In the genomic region with DNA sequence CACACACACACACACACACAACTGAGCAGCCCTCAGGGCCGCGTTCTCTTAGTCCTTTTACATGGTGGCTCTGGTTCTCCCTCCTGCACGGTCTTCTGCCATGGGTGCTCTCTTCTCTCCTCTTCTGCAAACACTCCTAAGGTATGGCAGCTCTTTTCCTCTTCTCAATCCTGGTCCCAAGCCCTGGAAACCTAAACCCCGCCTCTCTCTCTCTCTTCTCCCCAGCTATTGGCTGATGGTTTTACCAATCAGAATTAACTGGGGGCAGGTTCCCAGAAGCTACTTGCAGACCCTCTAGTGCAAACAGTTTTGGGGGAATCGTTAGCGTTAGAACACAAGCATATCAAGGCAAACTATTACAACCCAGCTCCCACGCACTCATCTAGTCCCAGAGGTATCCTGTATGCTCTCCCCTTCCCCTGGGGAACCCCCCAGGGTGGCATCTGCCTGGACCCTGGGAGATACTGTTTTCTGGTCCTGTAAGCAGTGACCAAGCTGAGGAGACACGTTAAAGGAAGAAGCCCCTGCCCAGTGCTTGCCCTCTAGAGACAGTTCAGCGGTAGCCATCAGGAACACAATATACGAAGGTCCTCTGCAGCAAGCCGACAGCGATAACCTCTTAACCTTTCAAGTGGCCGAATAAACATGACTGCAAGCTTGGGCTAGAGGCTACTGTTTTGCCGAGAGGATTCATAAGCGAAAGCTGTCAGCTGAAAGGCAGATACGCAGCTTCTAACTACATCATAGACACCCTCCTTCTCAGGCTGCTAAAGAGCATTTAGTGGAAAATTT, we compare ENCODE assay signal across 9 mouse cellular contexts. TPM values are rescaled to one million over a fixed set of nuclear protein-coding genes. Genes with fewer than 3 reads are reported as not detected.
DNase-seq lines count a peak whose midpoint lies in the region; ATAC-seq lines count a peak whose summit lies in the region.
"Had no signal": no experiment of that assay in that cellular context is flagged by ENCODE, and none has a peak within 500 bp of the region (broad histone marks: within the 10 kb centered on the region; RNA-seq: fewer than 3 reads in every experiment).

No protein-coding gene starts in this region.

- H3K27me3 ChIP-seq in heart, embryonic 14.5 days (ENCODE audit: control insufficient read depth, insufficient read depth, low read length) = no peaks in the 10 kb centered on the region
- H3K27me3 ChIP-seq in forebrain, embryonic 11.5 days (ENCODE audit: control insufficient read depth, insufficient read depth, low read length) = no peaks in the 10 kb centered on the region
- H3K27me3 ChIP-seq in neural tube, embryonic 11.5 days (ENCODE audit: control insufficient read depth, insufficient read depth, low read length) = no peaks in the 10 kb centered on the region

- DNase-seq in heart, postnatal 10 days = no peak
- DNase-seq in forebrain, embryonic 11.5 days (ENCODE audit: low spot score) = no peak
- DNase-seq in kidney, postnatal 10 days = peak; percentile 16
- DNase-seq in neural tube, embryonic 11.5 days (ENCODE audit: low spot score) = peak; percentile 24
- DNase-seq in adrenal gland, adult 2 months = no peak
- no peak for DNase-seq in Muller cell, postnatal 12 days (ENCODE audit: inconsistent ontology term)

- H3K4me2 ChIP-seq in heart, embryonic 14.5 days (ENCODE audit: low read length) = peak overlapping the region; percentile 51
- peak overlapping the region; percentile 44; the same call in 1 of the 2 replicates for H3K4me2 ChIP-seq in forebrain, embryonic 11.5 days (ENCODE audit: low read depth, low read length, severe bottlenecking)
- peak overlapping the region; percentile 45 for H3K4me2 ChIP-seq in neural tube, embryonic 11.5 days (ENCODE audit: low read depth)

- ATAC-seq in heart, embryonic 14.5 days (ENCODE audit: insufficient number of reproducible peaks, insufficient read depth, low FRiP score, low read depth) = no peak
- ATAC-seq in forebrain, embryonic 11.5 days (replicated peaks; ENCODE audit: low FRiP score) = peak; percentile 39; the same call in 1 of the 2 replicates
- no peak for ATAC-seq in neural tube, embryonic 11.5 days (ENCODE audit: insufficient read depth, low FRiP score, low TSS enrichment)
- ATAC-seq in megakaryocyte, adult 5-6 weeks (ENCODE audit: poor library complexity, severe bottlenecking) = no peak

- 8% methylated on average over 16 of the region's 16 CpGs for WGBS in heart, embryonic 14.5 days
- WGBS in forebrain, embryonic 11.5 days = 38% methylated on average over 16 of the region's 16 CpGs
- 38% methylated on average over 16 of the region's 16 CpGs for WGBS in neural tube, embryonic 11.5 days

- H3K9ac ChIP-seq in heart, embryonic 14.5 days (ENCODE audit: low read length) = 0 out of 2 replicates have a peak overlapping the region, but pooled peaks have one; percentile 18
- H3K9ac ChIP-seq in forebrain, embryonic 11.5 days (ENCODE audit: low read length) = peak overlapping the region; percentile 14; the same call in 1 of the 2 replicates
- peak overlapping the region; percentile 45; the same call in 1 of the 2 replicates for H3K9ac ChIP-seq in neural tube, embryonic 11.5 days (ENCODE audit: low read length)

- H3K4me1 ChIP-seq in heart, embryonic 14.5 days (ENCODE audit: control insufficient read depth in 2 of 2, insufficient read depth in 2 of 2, low read length in 2 of 2) = peaks cover 3 to 6% of the 10 kb centered on the region in 2 experiments; a peak in 3 of 4 replicates
- 0 out of 2 replicates have a peak, but pooled peaks cover 2% of the 10 kb centered on the region for H3K4me1 ChIP-seq in forebrain, embryonic 11.5 days (replicated peaks; ENCODE audit: control insufficient read depth, insufficient read depth, low read length)
- H3K4me1 ChIP-seq in neural tube, embryonic 11.5 days (ENCODE audit: control insufficient read depth, insufficient read depth, low read length) = no peaks in the 10 kb centered on the region

- no peaks in the 10 kb centered on the region for H3K36me3 ChIP-seq in heart, embryonic 14.5 days (ENCODE audit: control insufficient read depth, insufficient read depth, low read length)
- no peaks in the 10 kb centered on the region for H3K36me3 ChIP-seq in forebrain, embryonic 11.5 days (ENCODE audit: control insufficient read depth, insufficient read depth, low read length)
- H3K36me3 ChIP-seq in neural tube, embryonic 11.5 days (ENCODE audit: control insufficient read depth, insufficient read depth, low read length) = no peaks in the 10 kb centered on the region

- no peaks in the 10 kb centered on the region for H3K9me3 ChIP-seq in heart, embryonic 14.5 days (ENCODE audit: control insufficient read depth, low read length)
- H3K9me3 ChIP-seq in forebrain, embryonic 11.5 days (ENCODE audit: control insufficient read depth, low read length) = no peaks in the 10 kb centered on the region
- H3K9me3 ChIP-seq in neural tube, embryonic 11.5 days (ENCODE audit: control insufficient read depth, low read length) = no peaks in the 10 kb centered on the region

- peak overlapping the region; percentile 5 to 14 for H3K4me3 ChIP-seq in heart, embryonic 14.5 days (ENCODE audit: control insufficient read depth in 1 of 2, insufficient read depth in 1 of 2, low read depth in 1 of 2, low read length in 2 of 2)
- H3K4me3 ChIP-seq in forebrain, embryonic 11.5 days (ENCODE audit: low read depth, low read length) = peak overlapping the region; percentile 15; the same call in 1 of the 2 replicates
- 0 out of 2 replicates have a peak overlapping the region, but pooled peaks have one; percentile 6 for H3K4me3 ChIP-seq in neural tube, embryonic 11.5 days (ENCODE audit: low read depth, low read length)
- H3K4me3 ChIP-seq: heart, adult 2 months had no signal

- intact Hi-C loops in heart, postnatal 10 days (cut with DNase I) = no loop called here

- H3K27ac ChIP-seq in heart, embryonic 14.5 days (replicated peaks in 1 of 2; ENCODE audit: control insufficient read depth in 1 of 2, insufficient read depth in 1 of 2, low read depth in 2 of 2, low read length in 2 of 2) = no peak overlapping the region
- H3K27ac ChIP-seq in forebrain, embryonic 11.5 days (ENCODE audit: low read depth, low read length) = no peak overlapping the region
- no peak overlapping the region for H3K27ac ChIP-seq in neural tube, embryonic 11.5 days (ENCODE audit: low read depth, low read length)
- H3K27ac ChIP-seq: heart, adult 2 months had no signal

RNA-seq across cellular contexts. Expression of a gene that starts 32.1 kb away (rescaled TPM):
- polyA plus RNA-seq in heart, embryonic 14.5 days (2014; fragmentation: Nextera tagmentation; extraction: Ambion mirVana) = 1.5 and 2.0 TPM in 2 replicates
- 1 to 10 TPM; 4.4 to 5.4 TPM for total RNA-seq in heart, postnatal 10 days (2021)
- polyA plus RNA-seq in forebrain, embryonic 11.5 days (2014; fragmentation: Nextera tagmentation; extraction: Ambion mirVana) = 2.0 and 2.5 TPM in 2 replicates
- 1.4 TPM in 2 replicates for polyA plus RNA-seq in neural tube, embryonic 11.5 days (2014; fragmentation: Nextera tagmentation; extraction: Ambion mirVana)
- total RNA-seq in adrenal gland, adult 2 months (2021) = 10 to 100 TPM; 14.9 to 16.4 TPM
- polyA plus RNA-seq in adrenal gland, adult 2 months (2012; rRNA removed) = 22.8 and 32.0 TPM in 2 replicates
- 29.3 and 34.3 TPM in 2 replicates for total RNA-seq in megakaryocyte, adult 5-6 weeks (2015)
- 20.8 and 24.4 TPM in 2 replicates for total RNA-seq in megakaryocyte, adult 5-6 weeks (2017)

RNA-seq across cellular contexts. Expression of a gene that starts 57.8 kb away (rescaled TPM):
- polyA plus RNA-seq in heart, embryonic 14.5 days (2014; fragmentation: Nextera tagmentation; extraction: Ambion mirVana) = 0.16 TPM in 1 of 2 replicates, not detected in the other
- total RNA-seq in heart, postnatal 10 days (2021) = not detected
- 0.21 TPM in 1 of 2 replicates, not detected in the other for polyA plus RNA-seq in forebrain, embryonic 11.5 days (2014; fragmentation: Nextera tagmentation; extraction: Ambion mirVana)
- polyA plus RNA-seq in neural tube, embryonic 11.5 days (2014; fragmentation: Nextera tagmentation; extraction: Ambion mirVana) = not detected in 2 replicates
- not detected for total RNA-seq in adrenal gland, adult 2 months (2021)
- polyA plus RNA-seq in adrenal gland, adult 2 months (2012; rRNA removed) = 0.08 TPM in 1 of 2 replicates, not detected in the other
- not detected in 2 replicates for total RNA-seq in megakaryocyte, adult 5-6 weeks (2015)
- total RNA-seq in megakaryocyte, adult 5-6 weeks (2017) = not detected in 2 replicates
- total RNA-seq: heart, adult 2 months had no signal

RNA-seq across cellular contexts. Expression of a gene that starts 59.4 kb away (rescaled TPM):
- not detected in 2 replicates for polyA plus RNA-seq in heart, embryonic 14.5 days (2014; fragmentation: Nextera tagmentation; extraction: Ambion mirVana)
- not detected for total RNA-seq in heart, postnatal 10 days (2021)
- polyA plus RNA-seq in forebrain, embryonic 11.5 days (2014; fragmentation: Nextera tagmentation; extraction: Ambion mirVana) = not detected in 2 replicates
- polyA plus RNA-seq in neural tube, embryonic 11.5 days (2014; fragmentation: Nextera tagmentation; extraction: Ambion mirVana) = not detected in 2 replicates
- total RNA-seq in adrenal gland, adult 2 months (2021) = 10 to 100 TPM; 23.2 to 29.5 TPM
- 14.6 and 15.5 TPM in 2 replicates for polyA plus RNA-seq in adrenal gland, adult 2 months (2012; rRNA removed)
- total RNA-seq in megakaryocyte, adult 5-6 weeks (2015) = 2.5 TPM in 1 of 2 replicates, not detected in the other
- 0.37 TPM in 1 of 2 replicates, not detected in the other for total RNA-seq in megakaryocyte, adult 5-6 weeks (2017)

Comparison
In these comparisons a context has a peak if more than half of its experiments do, and no peak if none do; other contexts are left out.
1. DNase-seq: peak in kidney, postnatal 10 days (single experiment) and neural tube, embryonic 11.5 days (single experiment); none in heart, postnatal 10 days (0 of 2), forebrain, embryonic 11.5 days (single experiment), adrenal gland, adult 2 months (single experiment) and Muller cell, postnatal 12 days (single experiment).
2. RNA of a gene that starts 59.4 kb away (polyA plus RNA-seq): 14.6 to 15.5 TPM in adrenal gland, adult 2 months; not detected in heart, embryonic 14.5 days, not detected in forebrain, embryonic 11.5 days and not detected in neural tube, embryonic 11.5 days; every median in the first group is over 10 times any median in the second.
3. Peak in every context shown above with its lines, with median percentiles within 50 percentile points of each other: H3K4me2 ChIP-seq, H3K4me3 ChIP-seq and H3K9ac ChIP-seq.